Mouse (Mus musculus): ENCODE results near the gene Lypd5.

Gene Lypd5

DNA sequence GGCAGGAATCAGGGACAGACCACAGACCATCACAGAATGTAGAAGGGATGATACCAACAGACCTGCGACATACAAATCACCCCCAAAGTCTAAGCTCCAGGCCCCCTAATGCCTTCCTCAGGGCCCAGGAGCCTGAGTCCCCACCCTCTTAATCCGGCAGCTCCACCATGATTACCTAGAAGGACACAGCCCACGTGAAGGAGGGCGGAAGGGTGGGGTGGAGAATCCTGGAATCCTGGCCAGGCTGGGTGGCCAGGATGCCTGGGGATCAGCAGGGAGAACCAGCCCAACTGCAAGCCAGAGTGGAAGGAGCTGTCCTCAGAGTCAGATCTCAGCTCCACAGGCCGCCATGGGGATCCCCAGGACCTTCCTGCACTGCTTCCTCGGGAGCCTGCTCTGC is at the start of gene Lypd5:
Gene Lypd5 (plus strand): TSS at position 301 of the 400 bp plus-strand sequence.
- no peak for DNase-seq

DNA sequence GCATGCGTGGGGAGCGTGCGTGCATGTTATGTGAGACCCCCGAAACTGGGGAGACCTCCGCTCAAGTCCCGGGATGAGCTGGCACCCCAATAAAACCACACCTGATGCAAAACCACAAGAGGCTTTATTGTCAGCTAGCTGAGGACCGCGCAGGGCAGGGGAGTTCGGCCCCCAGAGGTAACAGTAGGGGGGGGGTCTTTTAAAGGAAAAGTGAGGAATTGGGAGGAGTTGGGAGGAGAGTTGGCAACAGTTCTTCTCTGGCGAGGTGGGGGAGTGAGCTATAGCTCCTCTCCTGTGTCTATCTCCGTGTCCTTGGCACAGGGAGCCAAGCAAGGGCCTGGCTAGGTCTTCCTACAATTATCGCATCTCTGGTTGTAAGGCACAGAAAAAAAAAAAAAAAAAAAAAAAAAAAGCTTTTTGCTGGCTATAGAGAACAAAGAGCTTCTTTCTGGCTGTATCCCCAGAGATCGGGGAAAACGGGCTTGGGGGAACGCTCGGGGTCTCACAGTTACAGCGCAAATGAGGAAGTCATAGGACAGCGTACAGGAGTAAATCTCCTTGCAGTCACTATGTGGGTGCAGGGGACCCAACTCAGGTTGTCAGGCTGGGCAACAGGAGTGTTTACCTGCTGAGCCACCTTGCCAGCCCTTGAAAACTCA is 49.0 kb upstream of the Lypd5 start:
- no peak for DNase-seq

DNA sequence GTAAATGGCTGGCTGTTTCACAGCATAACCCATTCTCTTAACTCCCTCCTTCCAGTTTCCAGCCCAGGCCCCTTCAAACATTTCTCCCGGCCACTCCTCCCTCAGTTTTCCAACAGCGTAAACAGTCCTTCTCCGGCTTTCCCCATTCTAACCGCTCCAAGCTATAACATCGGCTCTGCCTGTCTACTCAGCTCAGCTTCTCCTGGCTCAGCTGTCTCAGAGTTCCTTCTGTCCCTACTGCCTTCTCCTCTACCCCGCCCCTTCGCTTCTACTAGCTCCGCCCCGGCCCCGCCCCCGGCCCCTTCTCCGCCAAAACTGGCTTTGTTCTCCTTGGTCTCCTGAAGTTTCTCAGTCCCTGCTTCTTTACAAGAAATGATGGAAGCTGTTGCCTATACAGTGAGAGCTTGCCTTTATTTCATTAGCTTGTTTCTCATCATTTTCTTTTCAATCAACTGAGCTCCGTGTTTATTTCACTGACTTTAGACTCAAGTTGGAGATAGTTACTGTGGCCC is 48.2 kb upstream of the Lypd5 start, which contains the start of gene Zfp61:
Gene Zfp61 (minus strand): TSS at position 462 of the 512 bp plus-strand sequence.
- DNase-seq = no peak

DNA sequence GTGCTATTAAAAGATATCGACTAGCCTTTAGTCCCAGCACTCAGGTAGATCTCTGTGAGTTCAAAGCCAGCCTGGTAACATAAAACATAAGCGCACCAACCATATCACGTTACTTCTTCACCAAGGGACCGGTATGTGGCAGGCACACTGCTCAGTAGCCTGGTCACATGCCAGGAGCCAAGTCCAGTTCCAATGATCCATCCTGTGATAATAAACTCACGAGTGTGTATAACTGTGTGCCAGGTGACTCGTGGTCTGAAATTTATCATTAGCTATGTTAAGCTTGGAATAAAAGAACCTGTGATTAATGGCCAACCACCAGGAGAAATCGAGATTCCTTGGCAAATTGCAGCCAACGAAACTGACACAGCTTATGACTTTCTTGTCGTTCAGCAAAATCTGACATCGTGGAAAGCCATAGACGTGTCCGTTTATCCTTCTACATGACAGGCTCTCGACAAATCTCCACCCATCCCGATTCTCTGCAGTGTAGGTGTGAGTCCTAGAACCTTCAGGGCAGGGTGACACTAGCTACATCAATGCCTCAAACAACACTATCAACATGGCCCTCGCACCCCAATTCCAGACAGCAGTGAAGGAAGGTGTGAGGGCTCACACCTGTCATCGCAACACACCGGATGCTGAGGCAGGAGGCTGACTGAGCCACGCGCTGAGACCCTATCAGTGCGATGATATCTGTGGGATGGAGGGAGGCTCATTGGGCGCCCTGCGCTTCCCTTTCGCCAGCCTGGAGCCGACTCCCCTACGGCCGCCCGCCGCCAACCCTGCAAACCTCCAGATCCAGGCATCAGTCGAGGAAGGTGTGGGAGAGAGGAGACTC is 33.0 kb upstream of the Lypd5 start:
- DNase-seq = no peak

DNA sequence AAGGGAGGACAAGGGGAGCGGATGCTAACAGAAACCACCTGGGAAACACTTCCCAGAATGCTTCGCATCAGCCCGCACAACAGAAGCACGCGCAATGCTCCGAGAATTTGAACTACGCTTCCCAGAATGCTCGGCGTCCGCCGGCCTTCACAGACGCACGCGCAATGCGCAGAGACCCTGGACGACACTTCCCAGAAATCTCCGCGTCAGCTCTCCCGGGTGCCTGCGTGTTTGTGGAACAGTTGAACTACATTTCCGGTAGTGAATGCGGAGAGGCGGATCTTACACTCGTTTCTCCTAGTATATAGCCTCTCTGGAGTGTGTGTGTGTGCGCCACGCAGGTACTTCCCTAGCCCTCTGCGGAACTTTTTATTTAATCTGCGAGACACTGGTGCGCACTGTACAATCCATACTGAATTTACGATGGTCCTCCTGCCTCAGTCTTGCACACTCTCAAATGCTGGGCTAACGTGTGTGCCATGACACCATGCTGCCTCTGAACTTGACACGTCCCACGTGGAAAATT is 32.4 kb upstream of the Lypd5 start, which contains the start of gene Zfp94:
Gene Zfp94 (minus strand): TSS at position 100 of the 526 bp plus-strand sequence.
- peak; percentile 94 for DNase-seq

DNA sequence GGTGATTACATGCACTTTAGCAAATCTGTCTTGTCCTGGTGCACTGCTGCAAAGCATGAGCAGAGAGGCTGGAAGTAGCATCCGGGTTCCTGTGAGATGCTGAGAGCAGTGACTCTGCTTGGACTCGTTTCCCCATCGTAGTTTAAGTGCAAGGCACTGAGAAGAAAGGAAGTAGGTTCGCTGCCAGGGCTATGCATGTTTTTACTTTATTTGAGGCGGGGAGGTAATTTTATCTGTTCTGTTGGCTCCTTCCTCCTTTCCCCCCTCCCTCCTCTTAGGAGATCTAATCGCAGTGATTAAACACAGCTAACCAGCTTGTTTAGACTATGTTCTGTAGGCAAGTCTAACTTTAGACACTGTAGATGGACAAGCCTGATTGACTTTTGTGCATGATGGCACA is 30.1 kb upstream of the Lypd5 start:
- no peak for DNase-seq

DNA sequence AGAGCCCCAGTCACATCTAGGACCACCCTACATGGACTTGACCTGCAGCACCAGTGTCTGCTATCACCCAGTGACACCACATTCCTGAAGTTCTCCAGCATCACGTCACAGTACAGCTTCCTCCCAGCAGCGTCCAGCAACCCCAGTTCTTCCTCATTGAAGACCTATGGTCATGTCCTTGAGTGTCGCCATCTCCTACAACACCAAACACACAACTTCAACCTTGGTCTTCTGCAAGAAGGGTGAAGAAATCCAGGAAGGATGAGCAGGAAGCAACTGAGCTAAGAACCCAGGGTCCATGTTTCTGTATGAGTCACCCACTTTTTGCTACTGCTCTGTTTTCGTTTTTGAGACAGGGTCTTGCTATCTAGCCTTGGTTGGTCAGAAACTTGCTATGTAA is 26.4 kb upstream of the Lypd5 start:
- no peak for DNase-seq

DNA sequence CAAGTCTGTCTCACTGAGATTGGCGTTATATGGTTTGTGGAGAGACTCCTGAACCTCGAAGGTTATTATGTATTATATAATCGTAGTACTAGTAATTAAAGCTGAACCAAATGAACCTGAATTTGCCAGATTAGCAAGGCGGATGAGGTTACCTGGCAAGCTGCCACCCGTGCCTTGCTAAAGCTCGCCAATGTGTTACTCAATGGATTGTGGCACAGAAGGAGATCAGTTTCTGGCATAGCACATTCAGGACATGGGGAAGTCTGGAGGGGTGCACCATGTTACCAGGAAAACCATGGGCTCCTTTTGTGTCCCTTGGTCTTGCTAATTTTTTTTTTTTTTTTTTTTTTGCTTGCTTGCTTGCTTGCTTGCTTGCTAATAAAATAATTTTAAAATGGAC is 23.8 kb upstream of the Lypd5 start:
- no peak for DNase-seq

DNA sequence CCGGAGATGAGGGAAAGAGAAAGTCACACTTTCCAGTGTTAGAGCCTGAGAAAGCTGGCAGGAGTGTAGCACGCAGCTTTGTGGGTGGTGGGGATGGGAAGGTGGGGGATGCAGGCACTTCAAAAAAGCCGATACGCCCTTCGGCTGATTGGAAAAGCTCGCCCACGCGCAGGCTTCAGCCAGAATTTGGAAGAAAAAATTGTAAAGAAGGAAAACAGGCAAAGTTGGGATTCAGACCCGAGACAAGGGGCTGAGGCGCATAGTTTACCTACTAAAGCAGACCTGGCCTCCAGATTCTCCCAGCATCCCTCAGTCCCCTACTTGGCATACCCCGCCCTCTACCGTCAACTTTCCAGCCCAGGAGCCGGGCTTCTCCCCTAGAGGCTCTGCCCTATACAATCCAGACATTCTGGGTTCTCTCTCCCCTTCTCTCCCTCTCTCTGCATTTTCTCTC is 23.3 kb upstream of the Lypd5 start:
- DNase-seq = no peak

DNA sequence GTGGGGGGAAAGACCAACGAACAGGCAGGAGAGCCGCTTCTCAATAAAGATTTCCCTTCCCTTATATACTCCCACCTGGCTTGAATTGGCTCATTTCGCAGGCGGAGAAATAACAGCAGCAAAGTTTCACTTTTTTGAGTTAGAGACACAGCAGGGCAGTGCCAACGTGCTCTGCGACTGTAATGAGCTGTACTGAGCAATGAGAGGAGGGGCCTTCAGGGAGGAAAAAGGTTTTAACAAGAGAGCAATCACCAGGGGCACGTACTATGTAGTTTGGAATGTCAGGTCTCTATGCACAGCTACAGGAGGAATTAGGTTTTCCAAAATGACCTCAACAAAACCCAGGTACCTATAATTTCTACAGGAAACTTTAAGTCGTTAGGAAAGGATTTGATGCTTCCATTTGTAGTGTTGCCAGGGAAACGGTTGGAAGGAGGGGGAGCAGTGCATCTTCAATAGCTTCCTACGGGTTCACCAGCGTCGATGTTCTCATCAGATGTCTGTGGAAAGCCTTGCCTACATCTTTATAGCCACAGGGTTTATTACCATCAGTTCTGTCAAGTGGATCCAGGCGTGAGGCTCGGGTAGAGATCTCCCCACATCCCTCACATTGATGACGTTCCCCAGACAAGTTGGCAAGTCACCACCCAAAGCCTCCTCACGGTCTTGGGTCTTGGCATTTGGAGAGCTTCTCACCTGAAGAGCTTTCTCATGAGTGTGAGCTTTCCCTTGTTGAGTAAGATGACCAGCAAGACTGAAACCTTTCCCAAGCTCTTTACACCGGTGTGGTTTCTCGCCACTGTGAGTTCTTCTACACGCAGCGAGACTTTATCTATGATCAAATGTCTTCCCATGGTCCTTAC is 22.5 kb upstream of the Lypd5 start:
- no peak for DNase-seq

DNA sequence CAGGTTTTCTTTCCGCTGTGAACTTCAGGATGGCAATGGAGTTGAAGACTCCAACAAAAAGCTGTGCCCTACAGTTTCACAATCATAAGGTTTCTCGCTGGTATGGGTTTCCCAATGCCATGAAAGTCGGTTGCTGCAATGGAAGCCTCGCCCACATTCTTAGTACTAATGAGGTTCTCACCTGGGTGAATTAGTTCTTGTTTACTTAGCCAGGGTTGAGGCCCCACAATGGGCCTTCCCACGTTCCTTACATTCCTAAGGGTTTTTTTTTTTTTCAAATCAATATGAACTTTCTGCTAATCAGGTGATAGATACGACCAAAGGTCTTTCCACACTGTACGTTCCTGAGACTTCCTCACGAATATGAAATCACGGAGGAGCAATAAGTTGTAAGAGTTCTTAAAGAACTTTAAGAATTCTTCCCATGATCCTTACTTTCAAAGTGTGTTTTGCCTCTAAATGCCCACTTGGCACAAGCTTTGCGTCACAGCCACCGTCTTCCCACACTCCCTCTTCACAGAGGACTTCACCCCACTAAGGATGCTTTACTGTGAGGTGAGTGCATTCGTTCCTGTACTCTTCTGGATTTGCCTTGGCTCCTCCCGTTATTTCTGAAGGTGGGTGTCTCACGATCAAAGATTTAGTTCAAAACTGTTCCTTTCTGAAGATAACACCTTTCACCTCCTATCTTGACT is 21.6 kb upstream of the Lypd5 start:
- no peak for DNase-seq

DNA sequence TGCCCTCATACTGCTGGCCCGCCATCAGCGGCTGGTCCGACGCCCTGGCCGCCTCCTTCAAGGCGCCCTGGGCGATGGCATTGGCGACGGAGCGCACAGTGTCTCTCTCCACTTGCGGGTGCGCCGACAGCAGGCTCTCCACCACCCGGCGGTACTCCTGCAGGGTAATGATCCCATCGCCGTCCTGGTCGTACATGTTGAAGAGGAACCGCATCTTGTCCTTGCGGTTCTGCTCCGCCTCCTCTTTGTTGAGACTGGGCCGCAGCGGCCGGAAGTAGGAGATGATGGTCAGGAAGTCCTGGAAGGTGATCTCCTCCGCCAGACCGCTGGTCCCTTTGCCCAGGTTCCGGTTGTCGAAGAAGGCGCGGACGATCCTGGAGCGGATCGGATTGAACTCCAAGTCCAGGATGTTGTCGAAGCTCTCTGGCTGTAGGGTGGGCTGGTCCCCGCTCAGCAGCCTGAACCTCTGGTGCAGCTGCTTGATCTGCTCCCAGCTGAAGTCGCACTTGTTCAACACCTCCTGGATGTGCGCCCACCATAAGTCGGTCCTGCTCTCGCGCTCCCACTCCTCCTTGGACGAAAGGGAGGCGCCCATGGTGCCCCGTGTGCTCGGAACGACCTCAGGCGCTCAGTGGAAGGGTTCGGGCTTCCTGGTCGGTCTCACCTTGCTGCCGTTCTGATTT is 15.6 kb upstream of the Lypd5 start, which contains the start of gene Tescl:
Gene Tescl (minus strand): TSS at position 633 of the 683 bp plus-strand sequence.
- no peak for DNase-seq

DNA sequence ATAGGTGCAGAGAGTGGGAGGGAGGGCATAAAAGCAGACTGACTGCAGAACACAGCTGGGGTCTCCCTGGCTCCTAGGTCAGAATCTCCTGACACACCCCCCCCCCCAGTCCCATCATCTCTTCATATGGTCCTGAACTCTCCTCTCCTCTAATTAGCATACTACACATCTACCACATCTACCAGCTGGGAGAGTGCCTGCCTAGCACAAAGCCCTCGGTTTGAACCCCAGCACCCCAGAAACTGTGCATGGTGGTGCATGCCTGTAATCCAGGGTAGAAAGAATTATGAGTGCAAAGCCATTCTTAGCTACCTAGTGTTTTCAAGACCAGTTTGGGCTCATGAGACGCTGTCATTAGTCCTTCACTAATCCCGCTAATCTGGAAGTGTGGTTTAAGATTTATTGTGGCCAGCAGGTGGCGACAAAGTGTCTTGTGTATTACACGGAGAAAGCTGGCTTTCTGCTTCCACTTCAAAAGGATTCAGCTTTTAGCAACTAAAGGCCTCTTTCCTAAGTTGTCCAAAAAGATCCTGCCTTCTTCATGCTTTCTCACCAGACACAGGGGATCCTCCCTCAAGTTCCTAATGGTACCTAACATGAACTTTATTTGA is 13.2 kb upstream of the Lypd5 start:
- DNase-seq = peak; percentile 14 to 33

DNA sequence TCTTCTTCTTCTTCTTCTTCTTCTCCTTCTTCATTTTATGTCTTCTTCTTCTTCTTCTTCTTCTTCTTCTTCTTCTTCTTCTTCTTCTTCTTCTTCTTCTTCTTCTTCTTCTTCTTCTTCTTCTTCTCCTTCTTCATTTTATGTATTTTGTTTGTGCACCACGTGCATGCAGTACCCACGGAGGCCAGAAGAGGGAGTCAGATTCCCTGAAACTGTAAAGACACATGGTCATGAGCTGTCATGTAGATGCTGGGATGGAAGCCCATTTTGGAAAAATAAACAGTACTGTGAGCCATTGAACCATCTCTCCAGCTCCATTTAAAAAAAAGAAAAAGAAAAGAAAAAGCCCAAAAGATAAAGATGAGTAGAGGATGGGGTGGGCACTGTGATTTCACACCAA is 10.8 kb upstream of the Lypd5 start:
- DNase-seq = no peak

DNA sequence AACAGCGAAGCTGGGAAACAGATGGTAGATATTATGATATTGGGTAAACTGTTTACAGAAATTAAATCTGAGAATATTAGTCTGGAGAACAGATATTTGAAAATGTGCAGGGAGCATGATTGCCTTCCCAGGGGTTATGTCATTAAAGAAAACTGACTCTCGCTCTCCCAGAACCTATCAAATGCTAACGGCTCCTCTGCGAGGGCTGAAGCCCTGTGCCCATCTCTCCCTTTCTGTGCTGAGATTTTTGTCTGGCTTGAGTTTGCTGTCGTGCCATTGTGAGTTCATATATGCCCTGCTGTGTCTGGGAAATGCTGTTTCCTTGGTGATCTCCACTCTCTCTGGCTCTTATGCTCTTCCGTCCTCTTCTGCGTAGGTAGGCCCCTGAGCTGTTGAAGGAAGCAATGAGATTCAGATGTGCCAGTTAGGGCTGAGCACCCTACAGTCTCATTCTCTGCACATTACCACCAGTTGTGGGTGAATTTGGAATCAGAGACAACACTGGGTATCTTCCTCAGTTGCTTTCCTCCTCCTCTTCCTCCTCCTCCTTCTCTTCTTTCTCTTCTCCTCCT is 5.2 kb upstream of the Lypd5 start:
- no peak for DNase-seq

DNA sequence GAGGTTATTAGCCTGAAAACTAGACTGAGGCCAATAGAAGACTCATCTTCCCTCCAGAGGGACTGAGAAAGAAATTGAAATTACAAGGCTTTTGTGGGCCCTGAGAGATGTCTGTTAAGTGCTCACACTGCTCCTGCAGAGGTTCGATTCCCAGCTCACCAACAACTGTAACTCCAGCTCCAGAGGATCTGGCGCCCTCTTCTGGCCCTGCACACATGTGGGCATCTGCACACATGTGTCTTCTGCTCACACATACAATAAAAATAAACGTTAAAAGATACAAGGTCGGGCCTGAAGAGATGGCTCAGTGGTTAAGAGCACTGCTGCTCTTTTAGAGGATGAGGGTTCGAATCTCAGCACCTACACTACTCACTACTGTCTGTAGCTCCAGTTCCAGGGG is 2.6 kb upstream of the Lypd5 start:
- no peak for DNase-seq

DNA sequence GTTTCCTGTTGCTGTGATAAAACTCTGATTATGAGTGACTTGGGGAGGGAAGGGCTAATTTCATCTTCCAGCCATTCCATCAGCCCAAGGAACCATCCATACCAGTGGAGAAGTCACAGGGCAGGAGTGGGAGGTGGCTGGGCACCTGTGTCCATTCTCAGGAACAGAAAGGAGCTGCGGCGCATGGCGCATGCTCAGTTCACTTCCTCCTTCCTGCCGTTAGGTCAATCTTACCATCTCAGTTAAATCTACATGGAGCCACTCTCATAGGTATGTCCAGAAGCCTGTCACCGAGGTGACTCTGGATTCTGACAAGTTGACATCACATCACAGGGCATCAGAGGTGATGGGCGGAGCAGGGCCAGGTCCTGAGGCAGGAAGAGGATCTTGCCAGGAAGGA is 6.7 kb downstream of the Lypd5 start:
- DNase-seq = no peak

DNA sequence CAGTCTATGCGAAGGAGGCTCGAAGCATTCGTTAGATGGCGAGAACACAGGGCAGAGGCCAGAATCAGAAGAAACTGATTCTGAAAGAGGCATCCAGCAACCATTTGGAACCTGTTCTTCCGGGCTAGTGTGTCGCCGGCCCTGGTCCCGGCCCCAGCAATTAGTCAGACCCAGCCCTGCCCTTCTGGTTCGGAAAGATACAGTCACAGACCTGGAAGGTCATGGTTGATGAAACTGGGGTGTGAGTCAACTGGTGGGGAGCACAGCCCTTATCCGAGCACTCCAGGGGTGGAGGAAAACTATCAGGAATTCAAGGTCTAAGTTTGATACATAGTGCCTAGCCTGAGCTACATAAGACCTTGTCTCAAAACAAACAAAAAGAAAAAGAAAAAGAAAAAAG is 7.1 kb downstream of the Lypd5 start:
- no peak for DNase-seq

DNA sequence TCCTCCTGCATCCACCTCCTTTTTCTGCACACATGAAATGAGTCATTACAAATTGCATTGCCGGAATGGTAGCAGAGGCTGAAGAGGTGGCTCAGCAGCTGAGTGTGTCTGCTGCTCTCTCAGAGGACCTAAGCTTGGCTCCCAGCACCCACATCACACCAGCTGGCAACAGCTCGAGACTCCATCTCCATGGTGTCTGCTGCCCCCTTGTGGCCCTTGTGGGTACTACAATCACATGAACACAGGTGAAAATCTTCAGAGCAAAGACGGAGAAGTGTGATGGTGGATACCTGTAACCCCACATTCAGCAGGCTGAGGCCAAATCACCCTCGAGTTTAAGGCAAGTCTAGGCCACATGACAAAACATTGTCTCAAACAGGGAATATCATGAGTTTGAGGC is 8.9 kb downstream of the Lypd5 start:
- no peak for DNase-seq

DNA sequence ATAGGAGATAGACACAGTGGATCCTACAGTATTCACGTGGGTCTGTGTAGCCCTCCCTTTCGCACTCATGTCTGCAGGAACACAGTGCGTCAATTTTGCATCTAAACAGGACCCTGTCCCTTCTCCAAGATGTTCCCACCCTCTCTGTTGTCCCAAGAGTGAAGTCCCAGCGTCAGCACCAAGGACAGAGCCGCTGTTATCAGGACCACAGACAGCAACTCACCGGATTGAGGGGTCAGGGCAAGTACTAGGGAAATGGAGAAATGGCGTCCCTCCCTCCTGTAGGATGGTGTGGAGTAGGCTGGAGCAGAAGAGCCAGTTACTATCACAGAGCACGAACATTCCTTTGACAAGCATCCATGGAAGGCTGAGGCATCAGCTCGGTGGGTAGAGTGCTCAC is 10.3 kb downstream of the Lypd5 start:
- no peak for DNase-seq

DNA sequence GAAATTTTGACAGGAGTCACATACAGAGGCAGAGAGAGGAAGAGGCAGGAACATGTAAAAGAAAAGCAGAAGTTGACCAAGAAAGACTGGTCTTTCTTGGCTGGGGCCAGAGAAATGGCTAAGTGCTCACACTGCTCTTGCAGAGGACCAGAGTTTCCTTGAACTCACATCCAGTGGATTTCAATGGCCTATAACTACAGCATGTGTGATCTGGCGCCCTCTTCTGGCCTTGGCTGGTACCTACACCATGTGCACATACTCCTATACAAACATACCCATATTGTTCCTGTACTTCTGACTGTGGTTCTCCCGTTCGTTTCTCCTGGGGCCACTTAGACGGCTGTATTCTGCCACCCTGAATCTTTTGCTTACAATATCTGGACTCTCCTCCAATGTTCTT is 12.0 kb downstream of the Lypd5 start:
- no peak for DNase-seq

All from thymus, adult 18-20 months (tissue).